Mouse (Mus musculus): ENCODE measurements around the gene Npas3.

DNA sequence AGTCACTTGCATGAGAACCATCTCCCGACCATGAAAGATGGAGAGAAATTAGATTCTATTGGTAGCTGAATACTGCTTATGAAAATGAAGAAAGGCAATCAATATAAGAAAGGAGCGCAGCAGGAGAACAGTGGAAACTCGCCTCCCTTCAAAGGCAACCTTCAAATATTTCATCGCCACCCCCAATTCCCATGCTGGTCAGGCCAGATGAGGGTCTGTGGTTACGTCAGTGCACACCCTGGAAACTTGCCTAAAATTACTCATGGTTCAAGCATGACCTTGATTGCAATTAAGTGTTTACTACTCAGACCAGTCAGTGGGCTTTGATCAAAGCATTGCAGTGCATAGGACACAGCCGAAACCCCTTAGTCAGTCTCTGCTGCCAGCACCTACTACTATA is 613.8 kb downstream of the Npas3 start:
- TF ChIP-seq CTCF (IDR thresholded peaks at IDR 0.05; ENCODE audit: low read depth) = no peak
- TF ChIP-seq EP300 (IDR thresholded peaks at IDR 0.05; ENCODE audit: low read depth) = no peak
